Mouse (Mus musculus) cerebellum, postnatal 25 days (tissue): ENCODE results near the gene Kif5c.

Experiments
- DNase-seq, 2 experiments: peaks; one replicate each; pipeline ENCODE4 v3.0.0; 2021; ENCODE audit warnings: mixed read lengths in 2 of 2

The Kif5c gene

GRCm38 (mm10) chr2:49625581-49625980 lies 6.5 kb downstream of the Kif5c start:
- DNase-seq: no peak

- peak; percentile 84 to 87 for DNase-seq
Observed at GRCm38 (mm10) chr2:49627611-49628010, 8.5 kb downstream of the Kif5c start.

GRCm38 (mm10) chr2:49628094-49628705 lies 9.1 kb downstream of the Kif5c start:
- peak; percentile 76 to 87 for DNase-seq

GRCm38 (mm10) chr2:49629181-49629580 lies 10.1 kb downstream of the Kif5c start:
- DNase-seq: no peak

GRCm38 (mm10) chr2:49630636-49631035 lies 11.5 kb downstream of the Kif5c start:
- peak in 1 of 2 experiments; percentile 54 for DNase-seq

GRCm38 (mm10) chr2:49633231-49633630 lies 14.1 kb downstream of the Kif5c start:
- no peak for DNase-seq

- peak in 1 of 2 experiments; percentile 36 for DNase-seq
Observed at GRCm38 (mm10) chr2:49642761-49643160, 23.7 kb downstream of the Kif5c start.

GRCm38 (mm10) chr2:49643756-49644155 lies 24.7 kb downstream of the Kif5c start:
- DNase-seq: no peak

- DNase-seq: no peak
Observed at GRCm38 (mm10) chr2:49647591-49647990, 28.5 kb downstream of the Kif5c start.

- no peak for DNase-seq
Observed at GRCm38 (mm10) chr2:49648344-49648743, 29.2 kb downstream of the Kif5c start.

- no peak for DNase-seq
Observed at GRCm38 (mm10) chr2:49648806-49649205, 29.7 kb downstream of the Kif5c start.

GRCm38 (mm10) chr2:49649211-49649610 lies 30.1 kb downstream of the Kif5c start:
- peak in 1 of 2 experiments; percentile 44 for DNase-seq

GRCm38 (mm10) chr2:49651737-49652136 lies 32.6 kb downstream of the Kif5c start:
- DNase-seq: no peak

GRCm38 (mm10) chr2:49654606-49655005 lies 35.5 kb downstream of the Kif5c start:
- DNase-seq: peak; percentile 86 to 89

GRCm38 (mm10) chr2:49655195-49655873 lies 36.2 kb downstream of the Kif5c start:
- peak; percentile 78 for DNase-seq

- DNase-seq: no peak
Observed at GRCm38 (mm10) chr2:49655874-49656195, 36.7 kb downstream of the Kif5c start.

GRCm38 (mm10) chr2:49656988-49657387 lies 37.9 kb downstream of the Kif5c start:
- DNase-seq: peak; percentile 3 to 22

- peak in 1 of 2 experiments; percentile 27 for DNase-seq
Observed at GRCm38 (mm10) chr2:49657666-49658065, 38.6 kb downstream of the Kif5c start.

GRCm38 (mm10) chr2:49658988-49659387 lies 39.9 kb downstream of the Kif5c start:
- no peak for DNase-seq

GRCm38 (mm10) chr2:49659964-49660363 lies 40.9 kb downstream of the Kif5c start:
- DNase-seq: peak; percentile 38 to 51

- DNase-seq: peak; percentile 53 to 54
Observed at GRCm38 (mm10) chr2:49660375-49660923, 41.4 kb downstream of the Kif5c start.

- peak; percentile 29 to 52 for DNase-seq
Observed at GRCm38 (mm10) chr2:49661348-49661747, 42.2 kb downstream of the Kif5c start.

GRCm38 (mm10) chr2:49661872-49662271 lies 42.8 kb downstream of the Kif5c start:
- peak in 1 of 2 experiments; percentile 42 for DNase-seq
